Mouse (Mus musculus) liver, postnatal 0 days (tissue): ENCODE results near the gene Arhgap15. TPM values are rescaled to one million over a fixed set of nuclear protein-coding genes. Genes with fewer than 3 reads are reported as not detected.

Experiments used
- ATAC-seq: fragments of 200-750 bp; cut with Nextera tagmentation; 2 replicates; pipeline ENCODE4 v1.8.0; 2017; ENCODE audit warnings: mild to moderate bottlenecking, moderate library complexity
- DNase-seq: peaks from one replicate; pipeline ENCODE4 v3.0.0-alpha.2; 2016
- H3K27ac ChIP-seq: fragments of 300-500 bp; sonication (generic); 2 replicates; pipeline ENCODE4 v1.5.1; 2014; ENCODE audit warnings: antibody characterized with exemption, moderate library complexity, mild to moderate bottlenecking, low read depth
- H3K27me3 ChIP-seq: fragments of 300-500 bp; sonication (generic); 2 replicates; pipeline ENCODE4 v1.6.1; 2014; ENCODE audit warnings: low read length, control low read depth, mixed read lengths; ENCODE audit not compliant: insufficient read depth
- H3K36me3 ChIP-seq: fragments of 300-500 bp; sonication (generic); replicated peaks from 2 replicates; pipeline ENCODE4 v1.6.1; 2014; ENCODE audit warnings: mild to moderate bottlenecking, control low read depth, low read length, moderate library complexity, mixed read lengths; ENCODE audit not compliant: insufficient read depth
- H3K4me1 ChIP-seq: fragments of 300-500 bp; sonication (generic); 2 replicates; pipeline ENCODE4 v1.6.1; 2014; ENCODE audit warnings: antibody characterized with exemption, mild to moderate bottlenecking, control low read depth; ENCODE audit not compliant: insufficient read depth
- H3K4me2 ChIP-seq: fragments of 300-500 bp; sonication (generic); 2 replicates; pipeline ENCODE4 v1.6.1; 2014; ENCODE audit warnings: low read depth, mild to moderate bottlenecking, low read length, moderate library complexity, mixed read lengths
- H3K4me3 ChIP-seq: fragments of 300-500 bp; sonication (generic); 2 replicates; pipeline ENCODE4 v1.5.1; 2014; ENCODE audit warnings: low read depth, low read length
- H3K9ac ChIP-seq: fragments of 300-500 bp; sonication (generic); replicated peaks from 2 replicates; pipeline ENCODE4 v1.6.1; 2014; ENCODE audit warnings: mild to moderate bottlenecking, moderate library complexity
- H3K9me3 ChIP-seq: fragments of 300-500 bp; sonication (generic); 2 replicates; pipeline ENCODE4 v1.6.1; 2016; ENCODE audit warnings: mild to moderate bottlenecking, control low read depth, low read length, mixed read lengths
- CTCF ChIP-seq: sonication (generic); IDR thresholded peaks from 2 replicates; pipeline ENCODE4 v1.5.1; 2016; ENCODE audit warnings: antibody characterized with exemption, low read depth
- EP300 ChIP-seq: IDR thresholded peaks from 2 replicates; pipeline ENCODE4 v1.6.1; 2016; ENCODE audit warnings: antibody characterized with exemption, low read depth, mild to moderate bottlenecking
- WGBS: fragments of 180-500 bp; shearing (Covaris S2); extraction: QIAGEN DNeasy Blood & Tissue Kit; methylation state at CpG from one replicate; pipeline ENCODE4 v1.1.7; 2014; ENCODE audit not compliant: insufficient replicate concordance; 5-methylcytosine and 5-hydroxymethylcytosine counted together
- polyA plus RNA-seq: library from polyadenylated mRNA; unstranded; fragments of >200 nt; fragmentation: Nextera tagmentation; extraction: Ambion mirVana; gene quantifications from 2 replicates; pipeline ENCODE4 v1.2.1, GENCODE M21; 2015

Arhgap15 gene
- polyA plus RNA-seq, 1 experiment from 2014 or later = 6.3 TPM

GRCm38 (mm10) chr2:43769850-43770570 is 21.4 kb downstream of the Arhgap15 start:
- no peak overlapping the region for H3K9ac ChIP-seq
- no peaks in the 10 kb centered on the region for H3K9me3 ChIP-seq
- no peaks in the 10 kb centered on the region for H3K36me3 ChIP-seq
- 60% methylated on average over 2 of the region's 2 CpGs for WGBS
- H3K4me3 ChIP-seq = no peak overlapping the region
- H3K27ac ChIP-seq = no peak overlapping the region
- H3K4me1 ChIP-seq = no peaks in the 10 kb centered on the region
- no peaks in the 10 kb centered on the region for H3K27me3 ChIP-seq
- no peak for TF ChIP-seq EP300
- no peak for TF ChIP-seq CTCF
- no peak for ATAC-seq
- DNase-seq = no peak
- no peak overlapping the region for H3K4me2 ChIP-seq

GRCm38 (mm10) chr2:43772640-43773039 is 24.0 kb downstream of the Arhgap15 start:
- no peaks in the 10 kb centered on the region for H3K27me3 ChIP-seq
- no peak overlapping the region; the same call in 1 of the 2 replicates for H3K4me2 ChIP-seq
- ATAC-seq = peak; percentile 58
- H3K4me1 ChIP-seq = no peaks in the 10 kb centered on the region
- H3K27ac ChIP-seq = peak overlapping the region; percentile 70
- H3K36me3 ChIP-seq = no peaks in the 10 kb centered on the region
- TF ChIP-seq EP300 (no peak), CTCF (no peak)
- no peak overlapping the region for H3K9ac ChIP-seq
- peak; percentile 17 for DNase-seq
- 40% methylated on average over 5 of the region's 5 CpGs for WGBS
- no peaks in the 10 kb centered on the region for H3K9me3 ChIP-seq
- no peak overlapping the region for H3K4me3 ChIP-seq

- TF ChIP-seq CTCF = no peak
- TF ChIP-seq EP300 = no peak
- Histone ChIP-seq H3K9ac (no peak overlapping the region), H3K4me3 (no peak overlapping the region), H3K27ac (no peak overlapping the region), H3K36me3 (no peaks in the 10 kb centered on the region), H3K4me2 (no peak overlapping the region), H3K9me3 (no peaks in the 10 kb centered on the region), H3K27me3 (no peaks in the 10 kb centered on the region), H3K4me1 (no peaks in the 10 kb centered on the region)
- WGBS = 85% methylated on average over 3 of the region's 3 CpGs
- ATAC-seq = no peak
- DNase-seq = no peak
Measured at GRCm38 (mm10) chr2:43782157-43782556, 33.5 kb downstream of the Arhgap15 start.

- TF ChIP-seq EP300 = no peak
- no peak for TF ChIP-seq CTCF
- 61% methylated on average over 7 of the region's 7 CpGs for WGBS
- H3K27me3 ChIP-seq = no peaks in the 10 kb centered on the region
- H3K4me3 ChIP-seq = no peak overlapping the region
- H3K27ac ChIP-seq = no peak overlapping the region
- ATAC-seq = no peak
- no peak for DNase-seq
- no peaks in the 10 kb centered on the region for H3K9me3 ChIP-seq
- no peak overlapping the region for H3K9ac ChIP-seq
- no peaks in the 10 kb centered on the region for H3K36me3 ChIP-seq
- H3K4me1 ChIP-seq = no peaks in the 10 kb centered on the region
- H3K4me2 ChIP-seq = no peak overlapping the region
Measured at GRCm38 (mm10) chr2:43783759-43784735, 35.4 kb downstream of the Arhgap15 start.

GRCm38 (mm10) chr2:43786101-43786500 is 37.5 kb downstream of the Arhgap15 start:
- DNase-seq (no peak), ATAC-seq (no peak)
- no peaks in the 10 kb centered on the region for H3K4me1 ChIP-seq
- 77% methylated on average over 3 of the region's 3 CpGs for WGBS
- no peak overlapping the region for H3K9ac ChIP-seq
- H3K9me3 ChIP-seq = no peaks in the 10 kb centered on the region
- TF ChIP-seq CTCF (no peak), EP300 (no peak)
- H3K27me3 ChIP-seq = no peaks in the 10 kb centered on the region
- no peak overlapping the region for H3K4me2 ChIP-seq
- H3K4me3 ChIP-seq = no peak overlapping the region
- no peaks in the 10 kb centered on the region for H3K36me3 ChIP-seq
- H3K27ac ChIP-seq = no peak overlapping the region

- TF ChIP-seq EP300 = no peak
- TF ChIP-seq CTCF = peak; percentile 57
- no peaks in the 10 kb centered on the region for H3K36me3 ChIP-seq
- H3K4me3 ChIP-seq = no peak overlapping the region
- ATAC-seq (no peak), DNase-seq (peak; percentile 17)
- H3K27me3 ChIP-seq = no peaks in the 10 kb centered on the region
- WGBS = 49% methylated on average over 12 of the region's 12 CpGs
- H3K4me2 ChIP-seq = no peak overlapping the region
- H3K4me1 ChIP-seq = no peaks in the 10 kb centered on the region
- H3K9ac ChIP-seq = no peak overlapping the region
- no peaks in the 10 kb centered on the region for H3K9me3 ChIP-seq
- no peak overlapping the region for H3K27ac ChIP-seq
Measured at GRCm38 (mm10) chr2:43787141-43787540, 38.5 kb downstream of the Arhgap15 start.
